Mouse (Mus musculus): ENCODE results near the gene Bicdl2.
A peak's percentile ranks its signal among the peaks of the same experiment; 100 is the strongest.

Bicdl2 gene

GRCm38 (mm10) chr17:23674271-23674952 is 14.1 kb downstream of the Bicdl2 start:
- no peak for DNase-seq (ENCODE audit: low spot score)

- DNase-seq (ENCODE audit: low spot score), result peak; percentile 33
Measured at GRCm38 (mm10) chr17:23675127-23675526, 14.8 kb downstream of the Bicdl2 start.

- DNase-seq (ENCODE audit: low spot score), result peak; percentile 16
Measured at GRCm38 (mm10) chr17:23675564-23676281, 15.4 kb downstream of the Bicdl2 start.

GRCm38 (mm10) chr17:23676473-23677031 is 16.2 kb downstream of the Bicdl2 start:
- DNase-seq (ENCODE audit: low spot score), result peak; percentile 21

GRCm38 (mm10) chr17:23677236-23677679 is 17.0 kb downstream of the Bicdl2 start, which contains the start of gene Tnfrsf12a:
Gene Tnfrsf12a (minus strand): TSS chr17:23677468.
- DNase-seq (ENCODE audit: low spot score), result peak; percentile 68

- no peak for DNase-seq (ENCODE audit: low spot score)
Measured at GRCm38 (mm10) chr17:23679127-23679835, 19.0 kb downstream of the Bicdl2 start, which contains the start of gene Cldn6. Gene Cldn6 (plus strand): TSS chr17:23679249.

GRCm38 (mm10) chr17:23680336-23680735 is 20.0 kb downstream of the Bicdl2 start:
- DNase-seq (ENCODE audit: low spot score), result no peak

GRCm38 (mm10) chr17:23681086-23681485 is 20.8 kb downstream of the Bicdl2 start:
- no peak for DNase-seq (ENCODE audit: low spot score)

GRCm38 (mm10) chr17:23682092-23682491 is 21.8 kb downstream of the Bicdl2 start:
- no peak for DNase-seq (ENCODE audit: low spot score)

GRCm38 (mm10) chr17:23682530-23682929 is 22.2 kb downstream of the Bicdl2 start:
- DNase-seq (ENCODE audit: low spot score), result no peak

GRCm38 (mm10) chr17:23683226-23683625 is 22.9 kb downstream of the Bicdl2 start:
- no peak for DNase-seq (ENCODE audit: low spot score)

GRCm38 (mm10) chr17:23683856-23684672 is 23.8 kb downstream of the Bicdl2 start, which contains the start of gene Cldn9:
Gene Cldn9 (minus strand): TSS chr17:23684026.
- DNase-seq (ENCODE audit: low spot score), result no peak

GRCm38 (mm10) chr17:23694491-23694890 is 34.2 kb downstream of the Bicdl2 start:
- DNase-seq (ENCODE audit: low spot score), result no peak

- DNase-seq (ENCODE audit: low spot score), result no peak
Measured at GRCm38 (mm10) chr17:23695801-23696200, 35.5 kb downstream of the Bicdl2 start.

- DNase-seq (ENCODE audit: low spot score), result peak; percentile 26
Measured at GRCm38 (mm10) chr17:23699131-23700077, 39.1 kb downstream of the Bicdl2 start.

- peak; percentile 73 for DNase-seq (ENCODE audit: low spot score)
Measured at GRCm38 (mm10) chr17:23700079-23700478, 39.8 kb downstream of the Bicdl2 start.

GRCm38 (mm10) chr17:23703301-23703700 is 43.0 kb downstream of the Bicdl2 start:
- DNase-seq (ENCODE audit: low spot score), result no peak

GRCm38 (mm10) chr17:23704741-23705140 is 44.4 kb downstream of the Bicdl2 start:
- DNase-seq (ENCODE audit: low spot score), result no peak

- no peak for DNase-seq (ENCODE audit: low spot score)
Measured at GRCm38 (mm10) chr17:23705525-23706104, 45.3 kb downstream of the Bicdl2 start.

- DNase-seq (ENCODE audit: low spot score), result peak; percentile 70
Measured at GRCm38 (mm10) chr17:23706212-23706611, 45.9 kb downstream of the Bicdl2 start.

Data from ovary, postnatal 14 days (tissue).